Mouse (Mus musculus) forebrain, embryonic 10.5 days (tissue): Measurements from ENCODE around the gene Gm9857. TPM values are rescaled to one million over a fixed set of nuclear protein-coding genes. Genes with fewer than 3 reads are reported as not detected.

ENCODE experiments used
- DNase-seq: peaks from one replicate; pipeline ENCODE4 v3.0.0-alpha.2; 2017; ENCODE audit warnings: low spot score; ENCODE audit errors: extremely low spot score
- H3K27ac ChIP-seq: fragments of 300-500 bp; sonication (generic); 2 replicates; pipeline ENCODE4 v1.5.1; 2016; ENCODE audit warnings: mild to moderate bottlenecking
- H3K27me3 ChIP-seq: fragments of 300-500 bp; sonication (generic); 2 replicates; pipeline ENCODE4 v1.6.1; 2016; ENCODE audit warnings: mild to moderate bottlenecking; ENCODE audit not compliant: poor library complexity, severe bottlenecking
- H3K36me3 ChIP-seq: fragments of 300-500 bp; sonication (generic); replicated peaks from 2 replicates; pipeline ENCODE4 v1.6.1; 2016; ENCODE audit warnings: mild to moderate bottlenecking, moderate library complexity
- H3K4me1 ChIP-seq: fragments of 300-500 bp; sonication (generic); 2 replicates; pipeline ENCODE4 v1.6.1; 2016
- H3K4me3 ChIP-seq: fragments of 300-500 bp; sonication (generic); 2 replicates; pipeline ENCODE4 v1.5.1; 2016; ENCODE audit warnings: mild to moderate bottlenecking, moderate library complexity
- H3K9me3 ChIP-seq: fragments of 300-500 bp; sonication (generic); 2 replicates; pipeline ENCODE4 v1.6.1; 2016; ENCODE audit warnings: mild to moderate bottlenecking, moderate library complexity
- WGBS: fragments of 180-500 bp; shearing (Covaris S2); methylation state at CpG from one replicate; pipeline ENCODE4 v1.1.7; 2016; 5-methylcytosine and 5-hydroxymethylcytosine counted together
- polyA plus RNA-seq: library from polyadenylated mRNA; unstranded; fragments of >200 nt; fragmentation: Nextera tagmentation; extraction: Ambion mirVana; gene quantifications from 2 replicates; pipeline ENCODE4 v1.2.1, GENCODE M21; 2016

The Gm9857 gene
- polyA plus RNA-seq, 1 experiment from 2014 or later, result not detected

- 59% methylated on average over 6 of the region's 6 CpGs for WGBS
- H3K4me3 ChIP-seq, result peak overlapping the region; percentile 18; the same call in 1 of the 2 replicates
These were observed 21.4 kb upstream of the Gm9857 start for GRCm38 (mm10) chr3:108961655-108962054.

GRCm38 (mm10) chr3:108961226-108961625, 21.0 kb upstream of the Gm9857 start:
- 40% methylated on average over 7 of the region's 7 CpGs for WGBS
- peak; percentile 34 for DNase-seq
- H3K4me3 ChIP-seq, result peak overlapping the region; percentile 18; the same call in 1 of the 2 replicates
- H3K9me3 ChIP-seq, result no peaks in the 10 kb centered on the region
- peaks cover 18% of the 10 kb centered on the region for H3K4me1 ChIP-seq
- peak overlapping the region; percentile 78 for H3K27ac ChIP-seq
- no peaks in the 10 kb centered on the region for H3K27me3 ChIP-seq
- H3K36me3 ChIP-seq, result no peaks in the 10 kb centered on the region

More at GRCm38 (mm10) chr3:108961655-108962054, 21.4 kb upstream of the Gm9857 start:
- H3K27ac ChIP-seq, result peak overlapping the region; percentile 78
- no peaks in the 10 kb centered on the region for H3K36me3 ChIP-seq
- H3K9me3 ChIP-seq, result no peaks in the 10 kb centered on the region
- no peak for DNase-seq
- peaks cover 18% of the 10 kb centered on the region for H3K4me1 ChIP-seq
- H3K27me3 ChIP-seq, result no peaks in the 10 kb centered on the region

GRCm38 (mm10) chr3:108959680-108960295, 19.5 kb upstream of the Gm9857 start:
- H3K27ac ChIP-seq, result no peak overlapping the region
- H3K9me3 ChIP-seq, result no peaks in the 10 kb centered on the region
- H3K4me3 ChIP-seq, result no peak overlapping the region
- DNase-seq, result no peak
- H3K27me3 ChIP-seq, result no peaks in the 10 kb centered on the region
- peaks cover 18% of the 10 kb centered on the region for H3K4me1 ChIP-seq
- H3K36me3 ChIP-seq, result no peaks in the 10 kb centered on the region
- 83% methylated on average over 13 of the region's 13 CpGs for WGBS

- H3K27me3 ChIP-seq, result no peaks in the 10 kb centered on the region
- no peak overlapping the region for H3K27ac ChIP-seq
- H3K36me3 ChIP-seq, result no peaks in the 10 kb centered on the region
- H3K4me1 ChIP-seq, result peaks cover 18% of the 10 kb centered on the region
- H3K9me3 ChIP-seq, result no peaks in the 10 kb centered on the region
- H3K4me3 ChIP-seq, result no peak overlapping the region
- no peak for DNase-seq
These were observed 17.7 kb upstream of the Gm9857 start for GRCm38 (mm10) chr3:108957976-108958375.

GRCm38 (mm10) chr3:108940996-108941395, 751 bp upstream of the Gm9857 start:
- Histone ChIP-seq H3K4me3 (no peak overlapping the region), H3K27me3 (peaks cover 4% of the 10 kb centered on the region), H3K27ac (no peak overlapping the region), H3K4me1 (peaks cover 7% of the 10 kb centered on the region), H3K9me3 (peaks cover 13% of the 10 kb centered on the region; the same call in 1 of the 2 replicates), H3K36me3 (no peaks in the 10 kb centered on the region)
- DNase-seq, result no peak
- WGBS, result 87% methylated on average over 10 of the region's 10 CpGs

GRCm38 (mm10) chr3:108939573-108939972, 672 bp downstream of the Gm9857 start, which contains the start of gene Henmt1:
Gene Henmt1 (plus strand): TSS chr3:108939873.
- Histone ChIP-seq H3K4me1 (peaks cover 7% of the 10 kb centered on the region), H3K9me3 (peaks cover 13% of the 10 kb centered on the region; the same call in 1 of the 2 replicates), H3K27ac (peak within 1 kb of the TSS; percentile 42), H3K36me3 (no peaks in the 10 kb centered on the region), H3K27me3 (peaks cover 4% of the 10 kb centered on the region), H3K4me3 (peak within 1 kb of the TSS; percentile 45)
- 85% methylated on average over 5 of the region's 5 CpGs for WGBS
- DNase-seq, result no peak

GRCm38 (mm10) chr3:108938691-108939090, 1.6 kb downstream of the Gm9857 start:
- H3K27me3 ChIP-seq, result peaks cover 4% of the 10 kb centered on the region
- no peaks in the 10 kb centered on the region for H3K36me3 ChIP-seq
- no peak overlapping the region for H3K27ac ChIP-seq
- no peak overlapping the region for H3K4me3 ChIP-seq
- H3K9me3 ChIP-seq, result peaks cover 13% of the 10 kb centered on the region; the same call in 1 of the 2 replicates
- no peak for DNase-seq
- peaks cover 7% of the 10 kb centered on the region for H3K4me1 ChIP-seq
- 95% methylated on average over 5 of the region's 5 CpGs for WGBS

GRCm38 (mm10) chr3:108933557-108933956, 6.7 kb downstream of the Gm9857 start:
- no peaks in the 10 kb centered on the region for H3K36me3 ChIP-seq
- no peak overlapping the region for H3K27ac ChIP-seq
- H3K4me3 ChIP-seq, result no peak overlapping the region
- WGBS, result 93% methylated on average over 6 of the region's 6 CpGs
- DNase-seq, result no peak
- H3K27me3 ChIP-seq, result no peaks in the 10 kb centered on the region
- H3K4me1 ChIP-seq, result no peaks in the 10 kb centered on the region
- H3K9me3 ChIP-seq, result 0 out of 2 replicates have a peak, but pooled peaks cover 4% of the 10 kb centered on the region

GRCm38 (mm10) chr3:108926308-108926707, 13.9 kb downstream of the Gm9857 start:
- no peak for DNase-seq
- H3K27me3 ChIP-seq, result no peaks in the 10 kb centered on the region
- no peak overlapping the region for H3K27ac ChIP-seq
- no peaks in the 10 kb centered on the region for H3K36me3 ChIP-seq
- 0 out of 2 replicates have a peak, but pooled peaks cover 3% of the 10 kb centered on the region for H3K9me3 ChIP-seq
- H3K4me3 ChIP-seq, result no peak overlapping the region
- 0 out of 2 replicates have a peak, but pooled peaks cover 4% of the 10 kb centered on the region for H3K4me1 ChIP-seq
- 68% methylated on average over 1 of the region's 1 CpGs for WGBS

GRCm38 (mm10) chr3:108925677-108926076, 14.6 kb downstream of the Gm9857 start:
- 0 out of 2 replicates have a peak, but pooled peaks cover 4% of the 10 kb centered on the region for H3K4me1 ChIP-seq
- 0 out of 2 replicates have a peak, but pooled peaks cover 3% of the 10 kb centered on the region for H3K9me3 ChIP-seq
- H3K27me3 ChIP-seq, result no peaks in the 10 kb centered on the region
- H3K4me3 ChIP-seq, result no peak overlapping the region
- no peaks in the 10 kb centered on the region for H3K36me3 ChIP-seq
- no peak overlapping the region for H3K27ac ChIP-seq
- 89% methylated on average over 4 of the region's 4 CpGs for WGBS
- no peak for DNase-seq

- no peak overlapping the region for H3K4me3 ChIP-seq
- 91% methylated on average over 1 of the region's 1 CpGs for WGBS
- H3K27me3 ChIP-seq, result no peaks in the 10 kb centered on the region
- H3K27ac ChIP-seq, result no peak overlapping the region
- peaks cover under 1% of the 10 kb centered on the region; the same call in 1 of the 2 replicates for H3K4me1 ChIP-seq
- H3K9me3 ChIP-seq, result no peaks in the 10 kb centered on the region
- H3K36me3 ChIP-seq, result no peaks in the 10 kb centered on the region
- DNase-seq, result no peak
These were observed 18.4 kb downstream of the Gm9857 start for GRCm38 (mm10) chr3:108921822-108922221.

GRCm38 (mm10) chr3:108920442-108921070, 19.7 kb downstream of the Gm9857 start:
- Histone ChIP-seq H3K27ac (no peak overlapping the region), H3K27me3 (no peaks in the 10 kb centered on the region), H3K4me3 (no peak overlapping the region), H3K36me3 (no peaks in the 10 kb centered on the region), H3K4me1 (peaks cover 7% of the 10 kb centered on the region), H3K9me3 (no peaks in the 10 kb centered on the region)
- no peak for DNase-seq
- 90% methylated on average over 3 of the region's 3 CpGs for WGBS

GRCm38 (mm10) chr3:108918852-108919251, 21.4 kb downstream of the Gm9857 start:
- 90% methylated on average over 1 of the region's 1 CpGs for WGBS

More at GRCm38 (mm10) chr3:108918852-108919251, 21.4 kb downstream of the Gm9857 start:
- Histone ChIP-seq H3K27ac (no peak overlapping the region), H3K4me1 (peaks cover 7% of the 10 kb centered on the region), H3K36me3 (no peaks in the 10 kb centered on the region), H3K9me3 (no peaks in the 10 kb centered on the region), H3K27me3 (no peaks in the 10 kb centered on the region), H3K4me3 (no peak overlapping the region)
- DNase-seq, result no peak
